Mouse (Mus musculus) B cell, adult 2 months (primary cell): ENCODE measurements at regions not wholly inside any gene's neighbourhood (a gene's known extent, or its start where the extent isn't known, plus 50 kb on each side); places are given as distances from the start of the nearest gene placed in this dataset.
"Not testable (repeated sequence)": the region's sequence is repeated elsewhere in the genome, so short reads cannot be mapped to it uniquely, and the experiment has no call there.

Source experiments
- DNase-seq, 2 experiments: peaks; one replicate each; pipeline ENCODE4 v3.0.0; 2022

DNA sequence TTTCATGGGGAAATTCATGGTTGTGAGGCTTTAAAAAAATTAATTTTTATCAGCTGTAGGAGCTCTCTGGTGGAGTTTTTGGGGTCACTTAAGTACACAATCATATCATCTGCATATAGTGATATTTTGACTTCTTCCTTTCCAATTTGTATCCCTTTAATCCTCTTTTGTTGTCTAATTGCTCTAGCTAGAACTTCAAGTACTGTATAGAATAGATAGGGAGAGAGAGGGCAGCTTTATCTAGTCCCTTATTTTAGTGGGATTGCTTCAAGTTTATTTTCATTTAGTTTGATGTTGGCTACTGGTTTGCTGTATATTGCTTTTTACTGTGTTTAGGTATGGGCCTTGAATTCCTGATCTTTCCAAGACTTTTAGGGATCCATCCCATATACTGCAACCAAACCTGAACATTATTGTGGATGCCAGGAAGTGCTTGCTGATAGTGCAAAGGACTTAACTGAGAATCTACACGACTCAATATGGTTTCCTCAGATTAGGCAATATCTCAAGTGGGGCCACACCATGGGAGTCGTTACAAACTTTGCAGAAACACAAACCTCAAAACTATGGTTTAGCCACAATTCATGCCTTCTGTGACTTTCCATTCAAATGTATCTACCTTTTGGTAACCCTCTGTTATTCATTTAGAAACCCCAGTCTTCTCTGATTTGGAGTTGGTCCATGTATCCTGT lies 878.4 kb upstream of the Olfr1507 start:
- DNase-seq, result not testable (repeated sequence)

DNA sequence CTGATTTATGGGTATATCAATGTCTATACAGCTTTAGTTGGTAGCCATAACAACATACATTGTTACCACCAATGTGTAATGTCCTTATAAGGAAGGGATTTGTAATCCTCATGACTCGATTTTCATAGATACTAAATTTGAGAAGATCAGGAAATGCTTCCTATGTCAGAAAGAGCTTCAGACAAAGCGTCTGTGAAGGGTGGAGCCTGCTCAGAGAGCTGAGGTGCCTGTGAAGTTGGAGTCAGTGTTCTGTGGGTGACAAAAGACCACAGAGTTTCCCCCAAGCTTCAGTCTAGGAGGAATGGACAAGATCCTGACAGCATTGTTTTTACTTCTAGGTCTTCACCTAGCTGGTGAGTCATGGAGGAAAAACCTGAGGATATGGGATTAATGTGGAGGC lies 874.2 kb upstream of the Olfr1507 start:
- no peak for DNase-seq

DNA sequence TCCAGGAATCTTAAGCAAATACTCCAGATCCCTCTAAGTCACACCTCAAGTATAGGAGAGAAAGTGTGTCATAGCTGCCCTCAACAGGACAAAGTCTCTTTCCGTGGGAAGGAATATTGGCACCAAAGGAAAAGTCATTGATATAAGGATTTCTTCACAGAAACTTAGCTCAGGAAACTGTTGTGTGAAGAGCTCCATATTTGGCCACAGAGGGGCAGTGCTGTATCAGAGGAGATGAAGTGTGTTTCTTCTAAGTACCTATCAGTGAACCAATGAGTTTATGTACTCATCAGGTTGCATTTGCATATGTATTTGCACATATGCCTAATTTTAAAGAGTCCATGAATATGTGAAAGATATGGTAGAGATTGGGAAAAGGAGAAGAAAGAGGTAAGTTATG lies 871.9 kb upstream of the Olfr1507 start:
- DNase-seq, result not testable (repeated sequence)

DNA sequence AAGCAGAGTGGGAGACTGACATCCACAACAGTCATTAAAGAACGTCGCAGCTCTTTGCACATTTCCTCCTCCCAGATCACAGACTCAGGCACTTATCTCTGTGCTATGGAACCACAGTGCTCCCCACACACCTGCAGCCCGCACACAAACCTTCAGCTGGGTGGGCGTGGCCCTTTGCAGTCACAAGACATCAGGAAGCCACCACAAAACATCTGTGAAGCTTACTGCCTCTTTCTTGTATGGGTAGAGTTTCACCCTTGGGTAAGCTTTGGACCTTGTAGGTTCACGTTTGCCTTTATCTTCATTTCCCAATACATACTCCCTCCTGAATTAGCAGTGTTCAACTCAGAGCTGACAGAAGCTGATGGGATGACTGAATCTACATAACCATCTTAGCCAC lies 868.4 kb upstream of the Olfr1507 start:
- DNase-seq, result not testable (repeated sequence)

DNA sequence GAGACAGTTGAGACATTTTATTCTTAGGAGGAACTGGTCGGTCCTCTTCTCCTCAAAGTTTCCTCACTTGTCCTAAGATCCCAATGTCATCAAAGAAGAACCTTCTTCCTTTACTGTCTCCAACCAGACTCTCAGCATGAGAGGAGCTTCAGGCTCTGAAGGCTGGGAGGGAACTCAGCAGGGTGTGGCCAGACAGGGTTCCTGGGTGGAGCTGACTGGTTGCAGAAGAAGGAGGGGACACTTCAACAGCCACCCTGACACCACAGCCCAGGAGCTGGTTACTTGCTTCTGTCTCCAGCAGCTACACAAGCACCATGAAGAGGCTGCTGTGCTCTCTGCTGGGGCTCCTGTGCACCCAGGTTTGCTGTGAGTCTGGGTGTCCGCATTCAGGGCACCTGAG lies 866.5 kb upstream of the Olfr1507 start:
- DNase-seq, result not testable (repeated sequence)

DNA sequence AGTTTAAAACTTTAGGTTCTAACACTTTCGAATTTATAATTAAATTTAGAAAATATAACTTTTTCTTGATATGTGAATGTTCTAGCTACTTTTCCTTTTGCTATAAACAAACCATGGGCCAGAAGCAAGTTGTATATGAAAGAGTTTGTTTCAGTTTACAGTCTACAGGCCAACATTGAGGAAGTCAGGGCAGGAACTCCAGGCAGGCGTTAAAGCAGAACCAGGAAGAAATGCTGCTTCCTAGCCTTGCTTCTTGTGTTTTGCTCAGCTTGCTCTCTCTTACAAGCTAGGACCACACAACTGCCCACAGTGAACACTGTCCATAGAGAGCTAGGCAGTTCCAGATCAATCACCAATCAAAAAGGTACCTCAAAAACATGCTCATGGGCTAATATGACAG lies 861.9 kb upstream of the Olfr1507 start:
- DNase-seq, result not testable (repeated sequence)

DNA sequence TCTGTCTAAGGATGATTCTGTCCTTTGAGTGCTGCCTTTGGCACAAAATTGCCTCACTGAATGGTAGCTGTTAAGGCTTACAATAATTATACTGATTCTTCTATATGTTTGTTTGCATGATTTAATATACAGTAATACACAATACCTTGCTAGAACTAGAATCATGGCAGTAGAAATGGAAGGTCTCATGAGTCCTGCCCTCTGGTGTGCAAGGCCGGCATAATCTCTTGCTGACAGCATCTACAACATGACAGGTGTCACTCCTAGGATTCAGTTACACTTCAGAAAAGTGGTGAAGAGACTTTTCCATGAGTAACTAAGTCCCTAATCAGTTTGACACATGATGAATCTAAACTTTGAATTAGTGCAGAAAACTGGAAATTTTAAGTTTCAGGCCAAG lies 861.2 kb upstream of the Olfr1507 start:
- not testable (repeated sequence) for DNase-seq

DNA sequence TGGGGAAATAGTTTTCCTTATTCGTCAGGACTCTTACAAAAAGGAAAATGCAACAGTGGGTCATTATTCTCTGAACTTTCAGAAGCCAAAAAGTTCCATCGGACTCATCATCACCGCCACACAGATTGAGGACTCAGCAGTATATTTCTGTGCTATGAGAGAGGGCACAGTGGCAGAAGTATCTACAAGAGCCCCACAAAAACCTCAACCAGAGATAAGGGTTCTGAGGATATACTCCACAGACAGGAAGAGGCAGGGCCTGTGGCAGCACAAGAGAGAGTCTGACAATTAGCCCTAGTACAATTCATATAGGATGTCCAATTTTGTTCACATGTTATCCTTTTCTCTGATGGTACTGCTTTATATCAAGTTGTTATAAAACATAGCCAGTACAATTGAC lies 855.9 kb upstream of the Olfr1507 start:
- not testable (repeated sequence) for DNase-seq

DNA sequence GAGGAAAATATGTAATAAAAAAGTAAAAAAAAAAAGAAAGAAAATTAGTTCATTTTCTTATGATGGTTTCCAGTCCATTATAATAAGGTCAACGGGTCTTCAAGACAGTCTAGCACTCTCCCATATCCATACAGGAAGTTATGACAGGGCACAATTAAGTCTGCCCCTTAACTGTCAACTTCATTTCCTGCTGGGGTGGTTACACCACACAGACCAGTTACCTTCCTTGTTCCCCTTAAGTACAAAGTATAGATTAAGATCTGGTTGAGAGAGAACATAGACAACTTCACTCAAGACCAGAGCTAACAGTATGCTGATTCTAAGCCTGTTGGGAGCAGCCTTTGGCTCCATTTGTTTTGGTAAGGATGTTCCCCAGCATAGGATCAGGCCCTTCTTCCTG lies 855.2 kb upstream of the Olfr1507 start:
- not testable (repeated sequence) for DNase-seq

DNA sequence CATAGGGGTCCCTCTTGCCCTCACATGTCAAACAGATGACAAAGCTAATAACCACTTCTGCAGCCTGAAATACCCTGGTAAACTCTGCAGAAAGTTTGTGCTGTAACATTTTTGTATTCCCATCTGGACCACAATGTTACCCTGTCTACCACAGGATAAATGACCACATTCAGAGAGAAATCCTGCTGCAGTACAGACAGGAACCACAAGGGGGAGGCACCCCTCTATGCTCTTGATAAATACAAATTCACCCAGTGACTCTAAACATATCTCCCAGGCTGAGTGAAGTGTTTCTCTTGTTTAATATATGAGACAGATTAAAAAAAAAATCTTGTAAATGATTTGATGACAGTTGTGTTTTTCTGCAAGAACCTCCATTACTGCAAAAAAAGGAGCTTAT lies 853.6 kb upstream of the Olfr1507 start:
- DNase-seq, result peak; percentile 2 to 7

DNA sequence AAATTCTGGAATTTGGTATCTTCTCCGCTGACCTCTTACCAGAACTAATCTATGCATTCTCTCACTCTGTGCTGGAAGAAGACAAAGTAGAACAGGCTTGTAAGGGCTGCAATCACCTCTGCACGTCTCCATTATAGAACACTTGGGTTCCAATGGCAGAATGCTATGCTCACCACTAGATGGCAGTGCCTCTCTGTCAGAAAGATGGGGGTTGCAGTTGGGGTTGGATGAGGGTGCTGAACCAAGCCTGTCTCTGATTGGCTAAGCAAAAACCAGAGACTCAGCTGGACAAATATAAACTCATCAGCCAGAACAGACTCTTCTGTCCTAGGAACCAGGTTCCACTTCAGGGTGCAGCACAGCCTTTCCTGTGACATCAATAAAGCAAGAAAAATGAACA lies 850.0 kb upstream of the Olfr1507 start:
- DNase-seq, result peak; percentile 28 to 39

DNA sequence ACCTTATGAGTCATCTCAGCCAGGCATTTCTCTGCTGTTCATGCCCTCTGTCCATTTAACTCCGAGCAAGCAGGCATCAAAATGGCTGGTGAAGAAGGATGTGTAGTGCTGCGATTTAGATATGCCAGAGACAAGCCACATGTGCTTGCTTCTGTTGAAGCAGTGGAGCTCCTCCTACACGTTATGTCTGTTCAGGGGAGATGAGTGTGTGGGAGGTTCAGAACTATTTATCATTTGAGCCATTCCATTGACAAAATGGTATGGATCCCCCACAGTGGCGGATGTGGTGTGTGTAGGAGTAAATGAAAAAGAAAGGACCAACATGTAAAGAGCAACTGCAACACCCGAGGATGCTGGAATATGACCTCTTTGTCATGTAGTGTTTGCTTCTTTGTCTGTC lies 848.3 kb upstream of the Olfr1507 start:
- not testable (repeated sequence) for DNase-seq

DNA sequence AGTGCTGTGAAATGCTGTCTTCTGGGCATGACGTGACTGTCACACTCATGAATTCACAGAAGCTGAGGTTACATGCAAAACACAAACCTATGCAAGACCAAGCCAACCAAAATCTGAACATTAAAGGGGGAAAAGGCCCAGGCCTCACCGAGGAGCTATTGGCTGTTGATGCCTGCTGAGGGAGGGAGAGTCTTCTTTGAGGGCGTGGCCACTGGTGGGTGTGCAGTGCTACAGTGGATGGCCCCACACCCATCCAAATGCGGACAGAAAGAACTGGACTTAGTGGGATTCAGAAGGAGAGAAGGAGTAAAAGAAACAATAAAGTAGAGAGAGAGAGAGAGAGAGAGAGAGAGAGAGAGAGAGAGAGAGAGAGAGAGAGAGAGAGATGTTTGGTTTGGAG lies 843.6 kb upstream of the Olfr1507 start:
- DNase-seq, result not testable (repeated sequence)

DNA sequence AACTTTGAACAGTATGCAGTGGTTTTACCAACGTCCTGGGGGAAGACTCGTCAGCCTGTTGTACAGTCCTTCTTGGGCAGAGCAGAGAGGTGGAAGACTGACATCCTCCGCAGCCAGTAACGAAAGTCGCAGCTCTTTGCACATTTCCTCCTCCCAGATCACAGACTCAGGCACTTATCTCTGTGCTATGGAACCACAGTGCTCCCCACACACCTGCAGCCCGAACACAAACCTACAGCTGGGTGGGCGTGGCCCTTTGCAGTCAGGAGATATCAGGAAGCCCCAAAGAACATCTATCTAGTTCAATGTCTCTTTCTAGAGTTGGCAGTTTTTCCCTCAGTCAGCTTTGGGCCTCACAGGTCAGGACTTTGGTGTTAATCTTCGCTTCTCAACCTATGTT lies 841.9 kb upstream of the Olfr1507 start:
- DNase-seq, result not testable (repeated sequence)

DNA sequence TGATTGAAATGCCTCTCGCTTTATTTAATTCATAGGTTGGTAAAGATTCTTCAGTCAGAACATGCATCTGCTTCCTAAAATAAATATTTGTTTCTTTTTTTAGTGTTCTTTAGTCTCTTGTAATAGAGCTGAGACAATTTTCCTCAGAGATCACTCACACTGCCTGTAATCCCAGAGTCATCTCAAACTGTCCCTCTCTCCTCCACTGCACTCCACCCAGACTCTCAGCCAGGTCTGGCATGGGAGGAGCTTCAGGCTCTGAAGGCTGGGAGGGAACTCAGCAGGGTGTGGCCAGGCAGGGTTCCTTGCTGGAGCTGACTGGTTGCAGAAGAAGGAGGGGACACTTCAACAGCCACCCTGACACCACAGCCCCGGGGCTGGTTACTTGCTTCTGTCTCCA lies 841.2 kb upstream of the Olfr1507 start:
- not testable (repeated sequence) for DNase-seq

DNA sequence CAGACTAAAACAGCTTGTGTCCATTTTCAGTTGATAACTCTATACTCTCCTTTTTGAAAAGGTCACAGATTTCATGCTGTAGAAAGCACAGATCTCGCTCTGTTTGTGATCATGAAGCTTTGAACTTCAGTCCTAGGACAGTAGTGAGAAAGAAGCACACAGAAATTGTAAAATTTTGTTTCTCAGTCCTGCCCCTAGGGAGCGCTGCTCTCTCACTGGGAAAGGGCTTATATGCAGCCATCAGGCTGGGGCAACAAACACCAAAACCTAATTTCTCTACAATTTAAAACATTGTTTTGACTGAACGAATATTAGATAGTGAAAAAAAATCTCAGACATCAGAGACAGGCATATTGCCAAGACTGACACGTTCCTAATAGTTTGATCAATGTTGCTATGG lies 838.9 kb upstream of the Olfr1507 start:
- DNase-seq, result not testable (repeated sequence)

DNA sequence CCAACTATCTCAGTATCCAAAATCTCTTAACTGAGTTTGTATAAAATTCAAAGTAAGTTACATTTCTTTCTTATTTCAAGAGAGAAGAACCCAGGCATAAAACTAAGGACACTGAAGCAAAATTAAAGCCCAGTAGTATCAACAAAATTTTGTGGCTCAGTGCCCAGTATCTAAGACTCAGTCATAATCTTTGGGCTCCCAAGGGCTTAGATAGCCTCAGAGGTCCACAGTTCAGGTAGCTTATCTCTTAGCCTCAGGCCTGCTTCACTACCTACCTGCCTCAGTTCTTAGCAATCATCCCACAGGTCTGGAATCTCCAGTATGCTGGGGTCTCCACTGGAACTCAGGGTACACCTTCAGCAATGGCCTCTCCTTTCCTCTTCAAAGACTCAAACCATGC lies 835.6 kb upstream of the Olfr1507 start:
- not testable (repeated sequence) for DNase-seq

DNA sequence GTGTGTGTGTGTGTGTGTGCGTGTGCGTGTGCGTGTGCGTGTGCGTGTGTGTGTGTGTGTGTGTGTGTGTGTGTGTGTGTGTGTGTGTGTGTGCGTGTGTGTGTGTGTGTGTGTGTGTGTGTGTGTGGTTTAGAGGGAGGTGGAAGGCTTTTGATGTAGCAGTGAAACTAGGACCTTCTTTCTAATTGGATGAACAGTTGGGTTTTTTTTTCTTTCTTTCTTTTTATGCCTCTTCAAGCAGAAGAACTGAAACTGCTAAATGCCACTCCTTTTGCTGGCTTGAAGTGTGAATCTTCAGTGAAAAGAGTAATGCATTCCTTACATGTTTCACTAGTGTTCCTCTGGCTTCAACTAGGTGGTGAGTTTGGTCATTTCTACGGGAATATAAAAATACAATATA lies 828.8 kb upstream of the Olfr1507 start:
- not testable (repeated sequence) for DNase-seq

DNA sequence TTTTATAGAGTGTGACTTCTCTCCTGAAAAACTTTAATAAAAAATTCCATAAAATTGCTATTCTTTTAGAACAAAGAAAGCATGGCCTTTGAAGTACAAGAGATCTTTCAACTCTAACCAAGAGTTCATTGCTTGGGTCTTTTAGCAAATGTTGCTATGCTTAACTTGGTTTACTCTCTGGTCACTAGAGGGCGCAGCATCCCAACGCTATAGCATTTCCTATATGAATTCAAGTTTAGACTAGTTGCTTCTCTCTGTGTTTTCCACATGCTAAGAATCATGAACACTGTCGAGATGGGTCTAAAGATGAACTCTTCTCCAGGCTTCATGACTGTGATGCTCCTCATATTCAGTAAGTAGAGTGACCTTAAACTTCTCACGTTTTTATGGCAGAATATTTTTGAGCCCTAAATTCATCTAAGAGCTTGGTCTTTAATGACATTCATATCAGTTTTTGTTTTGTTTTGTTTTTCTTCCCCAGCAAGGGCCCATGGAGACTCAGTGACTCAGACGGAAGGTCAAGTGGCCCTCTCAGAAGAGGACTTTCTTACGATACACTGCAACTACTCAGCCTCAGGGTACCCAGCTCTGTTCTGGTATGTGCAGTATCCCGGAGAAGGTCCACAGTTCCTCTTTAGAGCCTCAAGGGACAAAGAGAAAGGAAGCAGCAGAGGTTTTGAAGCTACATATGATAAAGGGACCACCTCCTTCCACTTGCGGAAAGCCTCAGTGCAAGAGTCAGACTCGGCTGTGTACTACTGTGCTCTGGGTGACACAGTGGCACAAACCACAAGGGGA lies 823.2 kb upstream of the Olfr1507 start:
- DNase-seq, result not testable (repeated sequence)

DNA sequence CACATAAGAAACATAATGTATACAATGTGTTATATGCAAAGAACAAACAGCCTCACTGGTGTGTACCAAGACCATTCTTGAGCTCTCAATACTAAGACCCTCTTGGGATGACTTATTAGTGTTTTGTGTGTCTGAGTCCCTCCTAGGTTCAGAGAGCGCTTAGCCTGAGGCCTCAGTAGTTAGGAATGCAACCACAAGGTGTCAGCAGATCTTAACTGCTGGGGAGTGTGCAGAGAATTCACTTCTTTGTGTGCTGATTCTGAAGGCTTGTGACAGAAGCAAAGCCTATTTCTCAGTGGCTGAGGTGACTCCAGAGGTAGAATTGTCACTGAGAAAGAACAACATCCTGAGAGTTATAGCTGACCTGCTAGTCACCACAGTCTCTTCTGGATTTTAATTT lies 816.9 kb upstream of the Olfr1507 start:
- DNase-seq, result not testable (repeated sequence)

DNA sequence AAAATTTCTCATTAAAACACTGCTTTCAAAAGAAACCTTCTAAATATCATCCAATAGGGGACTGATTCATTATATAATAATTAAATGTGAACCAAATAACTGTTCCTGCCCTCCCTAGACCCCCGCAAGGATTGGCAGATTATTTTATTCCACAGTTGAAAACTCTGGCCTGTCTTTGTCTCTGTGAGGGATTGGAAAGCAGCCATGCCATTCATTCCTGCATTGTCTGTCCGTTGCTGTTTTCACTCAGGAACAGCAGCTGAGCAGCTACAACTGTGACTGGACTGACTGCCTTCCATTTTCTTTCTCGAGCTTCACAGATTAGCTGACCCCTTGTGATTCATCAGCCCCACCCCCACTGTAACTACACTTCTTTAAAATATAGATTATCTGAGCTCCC lies 807.6 kb upstream of the Olfr1507 start:
- DNase-seq, result not testable (repeated sequence)

DNA sequence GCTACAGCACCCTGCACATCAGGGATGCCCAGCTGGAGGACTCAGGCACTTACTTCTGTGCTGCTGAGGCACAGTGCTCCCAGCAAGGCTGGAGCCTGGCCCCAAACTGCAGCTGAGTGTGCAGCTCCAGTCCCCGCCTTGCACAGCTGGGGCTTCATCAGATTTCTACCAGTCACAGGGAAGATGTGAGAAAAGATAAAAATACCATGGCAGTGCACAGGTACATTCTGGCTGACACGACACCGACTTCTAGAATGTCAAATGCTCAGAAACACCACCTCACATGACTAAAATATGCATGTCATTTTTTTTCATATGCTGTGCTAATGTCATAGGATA lies 806.9 kb upstream of the Olfr1507 start:
- DNase-seq, result not testable (repeated sequence)

DNA sequence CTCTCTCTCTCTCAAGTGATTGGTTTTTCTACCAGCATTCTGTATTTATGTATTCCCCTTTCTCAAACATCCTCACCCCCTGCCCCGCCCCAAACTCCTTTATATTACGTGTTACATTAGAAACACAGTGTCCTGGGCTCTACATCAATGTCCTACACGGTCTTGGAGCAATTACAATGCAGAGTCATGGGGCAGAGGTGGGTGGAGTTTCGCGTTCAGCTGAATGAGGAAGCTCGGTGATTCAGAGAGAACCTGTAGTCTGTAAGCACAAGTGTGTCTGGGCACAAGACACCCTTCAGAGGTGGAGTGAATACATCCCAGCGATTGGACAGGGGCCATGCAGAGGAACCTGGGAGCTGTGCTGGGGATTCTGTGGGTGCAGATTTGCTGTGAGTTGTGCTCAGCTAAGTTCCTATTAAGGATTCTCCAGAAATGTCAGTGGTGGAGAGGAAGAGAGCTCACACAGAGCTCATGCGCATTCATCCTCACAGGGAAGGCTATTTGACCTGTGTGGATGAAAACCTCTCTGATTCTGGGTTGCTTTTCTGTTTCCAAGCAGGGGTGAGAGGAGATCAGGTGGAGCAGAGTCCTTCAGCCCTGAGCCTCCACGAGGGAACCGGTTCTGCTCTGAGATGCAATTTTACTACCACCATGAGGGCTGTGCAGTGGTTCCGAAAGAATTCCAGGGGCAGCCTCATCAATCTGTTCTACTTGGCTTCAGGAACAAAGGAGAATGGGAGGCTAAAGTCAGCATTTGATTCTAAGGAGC lies 806.4 kb upstream of the Olfr1507 start:
- DNase-seq, result not testable (repeated sequence)

DNA sequence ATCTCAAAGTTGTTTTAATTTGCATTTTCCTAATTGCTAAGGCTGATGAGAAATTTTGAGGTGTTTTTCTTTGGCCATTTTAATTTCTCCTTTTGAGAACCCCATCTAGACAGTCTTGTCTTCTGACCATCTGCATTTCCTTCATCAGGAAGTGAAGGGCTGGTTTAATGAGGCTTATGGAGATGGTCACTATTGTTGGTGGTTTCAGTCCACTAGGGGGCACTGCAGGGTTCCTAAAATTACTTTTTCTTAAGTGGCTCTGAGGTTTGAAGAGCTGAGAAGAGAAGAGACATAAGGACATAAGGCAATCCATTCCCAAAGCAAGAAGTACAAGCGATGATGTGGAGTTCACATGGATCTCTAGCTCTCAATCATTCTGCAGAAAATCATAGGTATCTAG lies 805.6 kb upstream of the Olfr1507 start:
- DNase-seq, result not testable (repeated sequence)
